Mouse (Mus musculus) hindbrain, embryonic 15.5 days (tissue): ENCODE results near the gene Prok1. TPM values are rescaled to one million over a fixed set of nuclear protein-coding genes. Genes with fewer than 3 reads are reported as not detected.

Experiments
- ATAC-seq: fragments of 200-750 bp; cut with Nextera tagmentation; 2 replicates; pipeline ENCODE4 v1.8.0; 2017; ENCODE audit warnings: low read depth, moderate number of reproducible peaks, moderate TSS enrichment; ENCODE audit not compliant: low FRiP score
- H3K27ac ChIP-seq: fragments of 300-500 bp; sonication (generic); replicated peaks from 2 replicates; pipeline ENCODE4 v1.5.1; 2015; ENCODE audit warnings: mild to moderate bottlenecking, inconsistent platforms
- H3K27me3 ChIP-seq: fragments of 300-500 bp; sonication (generic); 2 replicates; pipeline ENCODE4 v1.6.1; 2015; ENCODE audit warnings: control low read depth, inconsistent platforms
- H3K36me3 ChIP-seq: fragments of 300-500 bp; sonication (generic); 2 replicates; pipeline ENCODE4 v1.6.1; 2015; ENCODE audit warnings: control low read depth, inconsistent platforms
- H3K4me1 ChIP-seq: fragments of 300-500 bp; sonication (generic); replicated peaks from 2 replicates; pipeline ENCODE4 v1.6.1; 2015; ENCODE audit warnings: control low read depth, inconsistent platforms
- H3K4me2 ChIP-seq: fragments of 300-500 bp; sonication (generic); 2 replicates; pipeline ENCODE4 v1.6.1; 2015; ENCODE audit warnings: moderate library complexity, mild to moderate bottlenecking, inconsistent platforms
- H3K4me3 ChIP-seq: fragments of 300-500 bp; sonication (generic); 2 replicates; pipeline ENCODE4 v1.5.1; 2015; ENCODE audit warnings: mild to moderate bottlenecking, inconsistent platforms
- H3K9ac ChIP-seq: fragments of 300-500 bp; sonication (generic); 2 replicates; pipeline ENCODE4 v1.6.1; 2015; ENCODE audit warnings: inconsistent platforms
- H3K9me3 ChIP-seq: fragments of 300-500 bp; sonication (generic); 2 replicates; pipeline ENCODE4 v1.6.1; 2016; ENCODE audit warnings: control low read depth, inconsistent platforms
- WGBS: fragments of 180-500 bp; shearing (Covaris S2); methylation state at CpG from one replicate; pipeline ENCODE4 v1.1.7; 2015; 5-methylcytosine and 5-hydroxymethylcytosine counted together
- polyA plus RNA-seq: library from polyadenylated mRNA; unstranded; fragments of >200 nt; fragmentation: Nextera tagmentation; extraction: Ambion mirVana; gene quantifications from 2 replicates; pipeline ENCODE4 v1.2.1, GENCODE M21; 2015

Gene Prok1
- polyA plus RNA-seq, 1 experiment from 2014 or later: not detected

DNA sequence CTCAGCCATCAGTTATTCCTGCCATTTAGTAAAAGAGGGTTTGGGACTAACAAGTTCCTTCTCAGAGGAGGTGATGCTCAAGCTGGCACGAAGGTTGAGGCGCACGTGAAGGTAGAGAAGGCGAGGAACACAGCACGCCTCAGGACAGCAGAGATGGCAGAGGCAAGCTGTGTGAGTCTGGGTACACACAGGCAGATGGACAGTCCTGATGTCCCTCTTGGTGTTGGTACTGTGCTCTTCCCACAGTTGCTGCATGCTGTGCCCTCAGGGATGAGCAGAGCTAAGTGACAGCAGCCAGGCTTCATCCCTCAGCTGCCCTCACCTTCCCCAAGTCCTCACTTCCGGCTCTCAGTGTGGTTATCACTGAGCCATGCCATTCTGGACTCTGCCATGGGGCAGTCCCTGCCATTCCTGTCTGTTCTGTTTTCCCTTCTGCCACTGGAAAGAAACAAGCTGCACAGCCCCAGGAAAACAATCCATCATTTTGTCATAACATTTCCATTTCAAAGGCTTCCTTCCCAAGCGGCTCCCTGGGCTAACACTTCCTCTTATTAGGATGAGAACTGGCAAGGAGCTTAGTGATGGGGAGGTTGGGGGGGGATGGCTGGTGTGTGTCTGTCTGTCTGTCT, 31.8 kb downstream of the Prok1 start:
- H3K9me3 ChIP-seq: no peaks in the 10 kb centered on the region
- no peaks in the 10 kb centered on the region for H3K36me3 ChIP-seq
- no peak overlapping the region for H3K4me3 ChIP-seq
- 0 out of 2 replicates have a peak overlapping the region, but pooled peaks have one; percentile 25 for H3K27ac ChIP-seq
- ATAC-seq: peak; percentile 68
- H3K27me3 ChIP-seq: no peaks in the 10 kb centered on the region
- no peak overlapping the region for H3K4me2 ChIP-seq
- no peak overlapping the region for H3K9ac ChIP-seq
- H3K4me1 ChIP-seq: peaks cover 13% of the 10 kb centered on the region
- WGBS: 55% methylated on average over 7 of the region's 7 CpGs

- Histone ChIP-seq H3K27ac (no peak overlapping the region), H3K36me3 (no peaks in the 10 kb centered on the region), H3K27me3 (no peaks in the 10 kb centered on the region), H3K4me1 (peaks cover 13% of the 10 kb centered on the region), H3K4me2 (no peak overlapping the region), H3K4me3 (no peak overlapping the region), H3K9ac (no peak overlapping the region), H3K9me3 (no peaks in the 10 kb centered on the region)
- ATAC-seq: no peak
- 38% methylated on average over 4 of the region's 4 CpGs for WGBS
Observed at GRCm38 (mm10) chr3:107206490-107207150, 32.9 kb downstream of the Prok1 start.

GRCm38 (mm10) chr3:107205994-107206393, 33.5 kb downstream of the Prok1 start:
- peaks cover 13% of the 10 kb centered on the region for H3K4me1 ChIP-seq
- no peaks in the 10 kb centered on the region for H3K27me3 ChIP-seq
- H3K9me3 ChIP-seq: no peaks in the 10 kb centered on the region
- 18% methylated on average over 4 of the region's 4 CpGs for WGBS
- H3K4me2 ChIP-seq: no peak overlapping the region
- H3K9ac ChIP-seq: no peak overlapping the region
- H3K27ac ChIP-seq: no peak overlapping the region
- ATAC-seq: no peak
- no peak overlapping the region for H3K4me3 ChIP-seq
- no peaks in the 10 kb centered on the region for H3K36me3 ChIP-seq

- Histone ChIP-seq H3K9me3 (no peaks in the 10 kb centered on the region), H3K9ac (no peak overlapping the region), H3K27ac (no peak overlapping the region), H3K4me3 (no peak overlapping the region), H3K27me3 (no peaks in the 10 kb centered on the region), H3K4me2 (no peak overlapping the region), H3K36me3 (no peaks in the 10 kb centered on the region), H3K4me1 (peaks cover 13% of the 10 kb centered on the region)
- no peak for ATAC-seq
Observed at GRCm38 (mm10) chr3:107205170-107205569, 34.3 kb downstream of the Prok1 start.

GRCm38 (mm10) chr3:107204413-107204812, 35.1 kb downstream of the Prok1 start:
- Histone ChIP-seq H3K36me3 (no peaks in the 10 kb centered on the region), H3K27me3 (no peaks in the 10 kb centered on the region), H3K4me3 (no peak overlapping the region), H3K9ac (no peak overlapping the region), H3K27ac (no peak overlapping the region), H3K9me3 (no peaks in the 10 kb centered on the region), H3K4me2 (no peak overlapping the region), H3K4me1 (peaks cover 13% of the 10 kb centered on the region)
- WGBS: 93% methylated on average over 3 of the region's 3 CpGs
- no peak for ATAC-seq

DNA sequence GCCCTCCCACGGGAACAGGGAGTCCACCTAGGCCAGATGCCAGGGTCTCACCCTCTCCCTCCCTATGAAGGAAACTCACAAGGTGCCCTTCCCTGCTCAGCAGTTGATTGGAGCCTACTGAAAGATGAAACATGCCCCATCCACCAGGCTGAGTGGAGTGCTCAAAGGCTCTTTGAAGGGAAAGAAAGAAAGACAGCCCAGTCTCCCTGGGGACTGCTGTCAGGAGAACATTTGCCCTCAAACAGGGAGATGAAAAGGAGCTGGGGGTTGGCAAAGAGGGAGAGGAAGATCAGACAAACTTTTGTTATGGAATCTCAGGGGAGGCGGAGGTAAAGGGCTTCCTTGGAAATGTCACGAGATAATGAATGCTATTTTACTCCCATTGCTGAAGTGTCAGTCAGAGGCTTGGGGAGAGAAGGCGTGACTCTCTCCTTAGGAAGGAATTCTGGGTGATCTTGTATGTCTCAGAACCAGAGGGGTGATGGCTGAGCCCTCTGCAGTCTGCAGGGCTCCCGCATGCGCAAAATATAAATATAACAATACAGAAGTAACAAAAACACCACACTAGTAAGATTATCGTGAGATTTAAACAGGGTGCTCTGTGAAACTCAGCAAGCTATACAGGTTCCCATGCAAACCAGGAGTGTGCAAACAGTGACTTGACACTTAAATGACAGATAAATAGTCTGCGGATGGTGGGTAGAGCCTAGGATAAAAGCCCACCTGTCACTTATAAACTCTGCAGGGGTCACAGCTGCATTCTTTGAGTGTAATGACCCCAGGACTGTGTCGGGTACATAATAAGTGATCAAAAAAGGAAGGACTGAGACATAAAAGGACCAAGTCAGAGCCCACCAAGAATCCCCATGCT, 38.0 kb downstream of the Prok1 start:
- Histone ChIP-seq H3K4me1 (0 out of 2 replicates have a peak, but pooled peaks cover 3% of the 10 kb centered on the region), H3K27me3 (no peaks in the 10 kb centered on the region), H3K9ac (no peak overlapping the region), H3K4me2 (no peak overlapping the region), H3K9me3 (no peaks in the 10 kb centered on the region), H3K36me3 (no peaks in the 10 kb centered on the region), H3K27ac (no peak overlapping the region), H3K4me3 (no peak overlapping the region)
- 25% methylated on average over 9 of the region's 9 CpGs for WGBS
- no peak for ATAC-seq

DNA sequence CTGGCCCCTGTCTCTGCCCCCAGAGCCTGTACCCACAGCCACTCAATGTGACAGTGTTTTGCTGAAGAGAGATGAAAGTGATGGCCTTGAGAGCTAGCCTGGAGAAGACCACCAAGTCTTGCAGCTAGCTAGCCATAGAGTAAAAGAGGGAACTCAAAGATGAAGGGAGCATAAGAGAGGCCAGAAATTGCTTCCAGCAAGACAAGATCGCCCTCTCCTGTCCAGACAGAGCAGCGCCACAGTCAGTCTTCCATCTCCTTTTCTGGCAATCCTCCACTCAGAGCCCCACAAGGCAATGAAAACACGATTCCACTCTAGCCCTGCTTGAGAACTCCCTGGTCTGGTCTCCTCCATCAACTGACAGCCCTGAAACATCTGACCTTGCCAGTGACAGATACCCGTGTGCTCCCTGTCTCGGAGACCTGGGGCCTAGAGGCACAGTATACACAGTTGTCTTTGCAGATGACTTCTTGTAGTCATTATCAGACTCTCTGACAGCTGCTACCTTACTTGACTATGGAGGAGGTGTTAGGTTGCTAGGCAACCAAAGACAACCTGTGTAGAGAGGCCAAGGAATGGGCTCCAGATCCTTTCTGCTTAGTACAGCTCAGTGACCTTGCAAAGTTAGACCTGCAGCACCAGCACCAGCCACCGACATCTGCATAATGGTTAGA, 51.1 kb downstream of the Prok1 start:
- Histone ChIP-seq H3K4me2 (no peak overlapping the region), H3K27ac (no peak overlapping the region), H3K4me3 (no peak overlapping the region), H3K36me3 (no peaks in the 10 kb centered on the region), H3K9ac (no peak overlapping the region), H3K9me3 (no peaks in the 10 kb centered on the region), H3K4me1 (no peaks in the 10 kb centered on the region), H3K27me3 (no peaks in the 10 kb centered on the region)
- 36% methylated on average over 6 of the region's 6 CpGs for WGBS
- peak; percentile 86 for ATAC-seq

- H3K9me3 ChIP-seq: no peaks in the 10 kb centered on the region
Observed at GRCm38 (mm10) chr3:107187022-107187421, 52.5 kb downstream of the Prok1 start.

DNA sequence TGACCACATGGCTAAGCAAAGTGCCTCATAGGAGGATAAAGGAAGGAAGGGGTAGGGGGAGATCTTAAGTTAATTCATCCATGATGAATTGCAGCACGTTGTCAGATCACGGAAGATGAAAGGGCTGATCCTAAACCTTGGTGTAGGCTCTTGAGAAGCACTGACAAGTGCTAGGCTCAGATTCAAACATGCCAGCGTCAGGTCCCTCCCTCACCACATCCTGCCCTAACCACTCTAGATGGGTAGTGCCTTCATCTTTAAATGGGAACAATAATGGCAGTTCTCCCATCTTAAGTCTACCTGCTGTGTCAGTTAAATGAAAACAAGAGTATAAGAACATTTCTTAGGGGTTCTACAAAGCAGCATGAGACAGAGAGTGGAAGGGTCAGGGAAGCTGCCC, 53.9 kb downstream of the Prok1 start:
- no peak overlapping the region for H3K9ac ChIP-seq
- 76% methylated on average over 3 of the region's 3 CpGs for WGBS
- H3K9me3 ChIP-seq: no peaks in the 10 kb centered on the region
- no peak overlapping the region for H3K4me2 ChIP-seq
- no peaks in the 10 kb centered on the region for H3K27me3 ChIP-seq
- no peaks in the 10 kb centered on the region for H3K36me3 ChIP-seq
- no peak overlapping the region for H3K27ac ChIP-seq
- no peaks in the 10 kb centered on the region for H3K4me1 ChIP-seq
- no peak overlapping the region for H3K4me3 ChIP-seq
- no peak for ATAC-seq

More at GRCm38 (mm10) chr3:107187022-107187421, 52.5 kb downstream of the Prok1 start:
- Histone ChIP-seq H3K27me3 (no peaks in the 10 kb centered on the region), H3K4me1 (no peaks in the 10 kb centered on the region), H3K4me3 (no peak overlapping the region), H3K36me3 (no peaks in the 10 kb centered on the region), H3K4me2 (no peak overlapping the region), H3K9ac (no peak overlapping the region), H3K27ac (no peak overlapping the region)
- 63% methylated on average over 4 of the region's 4 CpGs for WGBS
- no peak for ATAC-seq

DNA sequence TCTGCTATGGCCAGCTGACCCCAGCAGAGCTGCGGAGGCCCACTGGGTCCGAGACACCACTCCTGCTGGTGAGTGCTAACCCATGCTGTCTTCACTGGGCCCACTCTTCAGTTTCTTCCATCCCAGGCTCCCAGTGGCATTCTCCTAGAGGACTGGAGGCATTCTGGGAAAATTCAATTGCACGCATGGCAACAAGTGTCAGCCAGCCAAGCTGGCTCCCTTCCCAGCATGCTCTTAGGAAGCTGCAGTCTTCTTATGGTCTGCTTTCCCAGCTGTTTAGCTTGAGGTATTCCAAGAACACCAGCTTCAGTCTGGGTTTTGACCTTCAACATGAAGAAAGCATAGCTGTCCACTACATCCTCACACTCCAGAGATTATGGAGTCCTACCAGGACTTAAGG, 56.3 kb downstream of the Prok1 start:
- WGBS: 80% methylated on average over 3 of the region's 3 CpGs
- Histone ChIP-seq H3K4me3 (no peak overlapping the region), H3K9ac (no peak overlapping the region), H3K27me3 (no peaks in the 10 kb centered on the region), H3K36me3 (no peaks in the 10 kb centered on the region), H3K4me1 (no peaks in the 10 kb centered on the region), H3K27ac (no peak overlapping the region), H3K9me3 (no peaks in the 10 kb centered on the region), H3K4me2 (no peak overlapping the region)
- ATAC-seq: no peak
